In genomic region chr1:152130029-152130727, GRCm38 (mm10) we compare ENCODE assay signal across 9 mouse cellular contexts. TPM values are rescaled to one million over a fixed set of nuclear protein-coding genes. Genes with fewer than 3 reads are reported as not detected.
A peak's percentile ranks its signal among the peaks of the same experiment; 100 is the strongest.
DNase-seq lines count a peak whose midpoint lies in the region; ATAC-seq and TF ChIP-seq lines count a peak whose summit lies in the region.
"Had no signal": no experiment of that assay in that cellular context is flagged by ENCODE, and none has a peak within 500 bp of the region (broad histone marks: within the 10 kb centered on the region; RNA-seq: fewer than 3 reads in every experiment).

No protein-coding gene starts in this region.

- peak; percentile 12 to 17 for DNase-seq in left cerebral cortex, adult 18-20 months (ENCODE audit: low spot score in 2 of 2)
- no peak for DNase-seq in left cerebral cortex, adult 11 months (ENCODE audit: low spot score)
- DNase-seq in adrenal gland, postnatal 36 days: peak; percentile 74 to 75
- DNase-seq in forebrain, postnatal 0 days: peak; percentile 65
- peak; percentile 57 for DNase-seq in lung, postnatal 14 days
- no peak for DNase-seq in thymus, postnatal 0 days (ENCODE audit: low spot score)

- no peaks in the 10 kb centered on the region for H3K4me1 ChIP-seq in forebrain, postnatal 0 days (ENCODE audit: insufficient read depth)
- no peaks in the 10 kb centered on the region for H3K4me1 ChIP-seq in hindbrain, embryonic 15.5 days (replicated peaks)
- H3K4me1 ChIP-seq in liver, embryonic 12.5 days: no peaks in the 10 kb centered on the region

- no peaks in the 10 kb centered on the region for H3K36me3 ChIP-seq in forebrain, postnatal 0 days (ENCODE audit: insufficient read depth)
- H3K36me3 ChIP-seq in hindbrain, embryonic 15.5 days: no peaks in the 10 kb centered on the region
- no peaks in the 10 kb centered on the region for H3K36me3 ChIP-seq in liver, embryonic 12.5 days

- TF ChIP-seq CTCF in forebrain, postnatal 0 days (IDR thresholded peaks at IDR 0.05; ENCODE audit: low read depth): no peak

- peak overlapping the region; percentile 1; the same call in 1 of the 2 replicates for H3K27ac ChIP-seq in forebrain, postnatal 0 days (ENCODE audit: low read depth, low read length)
- no peak overlapping the region for H3K27ac ChIP-seq in hindbrain, embryonic 15.5 days (replicated peaks)
- H3K27ac ChIP-seq in liver, embryonic 12.5 days: no peak overlapping the region

- 45% methylated on average over 15 of the region's 15 CpGs for WGBS in forebrain, postnatal 0 days
- 52% methylated on average over 15 of the region's 15 CpGs for WGBS in hindbrain, embryonic 15.5 days
- WGBS in liver, embryonic 12.5 days (ENCODE audit: insufficient replicate concordance): 75% methylated on average over 14 of the region's 15 CpGs

- ATAC-seq in forebrain, postnatal 0 days: peak; percentile 59
- ATAC-seq in hindbrain, embryonic 15.5 days (ENCODE audit: low FRiP score, low read depth): 0 out of 2 replicates have a peak, but pooled peaks have one; percentile 54
- no peak for ATAC-seq in liver, embryonic 12.5 days

- no peak overlapping the region for H3K9ac ChIP-seq in forebrain, postnatal 0 days
- no peak overlapping the region for H3K9ac ChIP-seq in hindbrain, embryonic 15.5 days
- H3K9ac ChIP-seq in liver, embryonic 12.5 days: no peak overlapping the region

- H3K9me3 ChIP-seq in forebrain, postnatal 0 days (ENCODE audit: low read length): no peaks in the 10 kb centered on the region
- H3K9me3 ChIP-seq in hindbrain, embryonic 15.5 days: no peaks in the 10 kb centered on the region
- no peaks in the 10 kb centered on the region for H3K9me3 ChIP-seq in liver, embryonic 12.5 days (replicated peaks)

- H3K27me3 ChIP-seq in forebrain, postnatal 0 days (ENCODE audit: insufficient read depth, low read length): no peaks in the 10 kb centered on the region
- no peaks in the 10 kb centered on the region for H3K27me3 ChIP-seq in hindbrain, embryonic 15.5 days
- H3K27me3 ChIP-seq in liver, embryonic 12.5 days (replicated peaks): no peaks in the 10 kb centered on the region
- H3K27me3 ChIP-seq: megakaryocyte, embryonic 14.5 days had no signal

- peak overlapping the region; percentile 26 for H3K4me2 ChIP-seq in forebrain, postnatal 0 days (ENCODE audit: low read depth)
- H3K4me2 ChIP-seq in hindbrain, embryonic 15.5 days: peak overlapping the region; percentile 37
- H3K4me2 ChIP-seq in liver, embryonic 12.5 days: no peak overlapping the region

- no peak overlapping the region for H3K4me3 ChIP-seq in forebrain, postnatal 0 days (ENCODE audit: low read depth, low read length)
- H3K4me3 ChIP-seq in hindbrain, embryonic 15.5 days: no peak overlapping the region
- H3K4me3 ChIP-seq in liver, embryonic 12.5 days: no peak overlapping the region
- H3K4me3 ChIP-seq: megakaryocyte, embryonic 14.5 days had no signal

RNA-seq across cellular contexts. Expression of gene 1700025G04Rik, which starts 40.3 kb away (rescaled TPM):
- 10 to 100 TPM; 69.7 to 72.8 TPM for total RNA-seq in left cerebral cortex, adult 18-20 months (2021)
- total RNA-seq in adrenal gland, postnatal 36 days (2021): 10 to 100 TPM; 51.0 to 92.3 TPM
- total RNA-seq in forebrain, postnatal 0 days (2014; rRNA removed): 36.8 and 43.2 TPM in 2 replicates
- 17.0 and 25.5 TPM in 2 replicates for polyA plus RNA-seq in forebrain, postnatal 0 days (2015; fragmentation: Nextera tagmentation; extraction: Ambion mirVana)
- 33.9 and 34.2 TPM in 2 replicates for polyA plus RNA-seq in hindbrain, embryonic 15.5 days (2015; fragmentation: Nextera tagmentation; extraction: Ambion mirVana)
- 4.5 and 5.7 TPM in 2 replicates for polyA plus RNA-seq in liver, embryonic 12.5 days (2016; fragmentation: Nextera tagmentation; extraction: Ambion mirVana)
- 21.3 and 26.1 TPM in 2 replicates for polyA plus RNA-seq in thymus, postnatal 0 days (2015; fragmentation: Nextera tagmentation; extraction: Ambion mirVana)

Comparison
In these comparisons a context has a peak if more than half of its experiments do, and no peak if none do; other contexts are left out.
1. DNase-seq: peak in left cerebral cortex, adult 18-20 months (2 of 2), adrenal gland, postnatal 36 days (2 of 2), forebrain, postnatal 0 days (single experiment) and lung, postnatal 14 days (single experiment); none in left cerebral cortex, adult 11 months (single experiment) and thymus, postnatal 0 days (single experiment).